Mouse (Mus musculus) spleen, adult 2 months (tissue): ENCODE measurements around the gene Bbs2.

Experiments used
- CTCF ChIP-seq: fragments of 200-500 bp; IDR thresholded peaks from 2 replicates; pipeline ENCODE4 v1.5.1; 2011; ENCODE audit warnings: mild to moderate bottlenecking, inconsistent platforms; ENCODE audit not compliant: insufficient read depth, insufficient read length, insufficient replicate concordance; ENCODE audit errors: extremely low read depth
- POLR2A ChIP-seq: fragments of 200-500 bp; IDR thresholded peaks from 2 replicates; pipeline ENCODE4 v1.6.1; 2011; ENCODE audit warnings: low read depth, low read length, inconsistent platforms

DNA sequence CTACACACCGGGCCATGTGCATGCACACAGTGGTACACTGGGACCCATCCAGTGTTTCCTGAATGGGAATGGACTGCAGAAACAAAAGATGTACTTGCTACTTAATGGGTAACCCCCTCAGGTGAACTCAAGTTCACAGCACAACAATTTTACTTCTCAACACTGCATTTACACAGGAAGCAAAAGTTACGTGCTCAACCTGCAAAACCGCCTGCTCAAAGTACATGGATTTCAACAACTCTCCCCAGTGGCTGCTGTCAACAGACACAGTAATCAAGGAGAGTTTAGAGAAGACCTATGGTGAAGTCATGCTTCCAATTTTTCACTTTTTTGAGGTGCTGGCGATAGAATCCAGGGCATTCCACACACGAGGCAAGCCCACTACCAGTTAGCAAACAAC lies 63.5 kb downstream of the Bbs2 start:
- TF ChIP-seq CTCF: no peak
- no peak for TF ChIP-seq POLR2A
